Mouse (Mus musculus) lung, embryonic 15.5 days (tissue): ENCODE data around the gene Stat5a. TPM values are rescaled to one million over a fixed set of nuclear protein-coding genes. Genes with fewer than 3 reads are reported as not detected.

Source experiments
- ATAC-seq: fragments of 200-750 bp; cut with Nextera tagmentation; 2 replicates; pipeline ENCODE4 v1.8.0; 2017; ENCODE audit warnings: moderate number of reproducible peaks, borderline replicate concordance; ENCODE audit not compliant: low FRiP score, low TSS enrichment; ENCODE audit errors: extremely low read depth
- H3K27ac ChIP-seq: fragments of 300-500 bp; sonication (generic); 2 replicates; pipeline ENCODE4 v1.5.1; 2015; ENCODE audit warnings: moderate library complexity, mild to moderate bottlenecking, inconsistent platforms
- H3K27me3 ChIP-seq: fragments of 300-500 bp; sonication (generic); 2 replicates; pipeline ENCODE4 v1.6.1; 2015; ENCODE audit warnings: inconsistent platforms
- H3K36me3 ChIP-seq: fragments of 300-500 bp; sonication (generic); 2 replicates; pipeline ENCODE4 v1.6.1; 2015; ENCODE audit warnings: inconsistent platforms
- H3K4me1 ChIP-seq: fragments of 300-500 bp; sonication (generic); 2 replicates; pipeline ENCODE4 v1.6.1; 2015; ENCODE audit warnings: inconsistent platforms
- H3K4me2 ChIP-seq: fragments of 300-500 bp; sonication (generic); 2 replicates; pipeline ENCODE4 v1.6.1; 2015; ENCODE audit warnings: inconsistent platforms, mild to moderate bottlenecking, moderate library complexity
- H3K4me3 ChIP-seq: fragments of 300-500 bp; sonication (generic); 2 replicates; pipeline ENCODE4 v1.5.1; 2015; ENCODE audit warnings: mild to moderate bottlenecking, inconsistent platforms
- H3K9ac ChIP-seq: fragments of 300-500 bp; sonication (generic); 2 replicates; pipeline ENCODE4 v1.6.1; 2015; ENCODE audit warnings: inconsistent platforms
- H3K9me3 ChIP-seq: fragments of 300-500 bp; sonication (generic); 2 replicates; pipeline ENCODE4 v1.6.1; 2016; ENCODE audit warnings: inconsistent platforms
- WGBS: fragments of 180-500 bp; shearing (Covaris S2); methylation state at CpG from one replicate; pipeline ENCODE4 v1.1.7; 2015; 5-methylcytosine and 5-hydroxymethylcytosine counted together
- polyA plus RNA-seq: library from polyadenylated mRNA; unstranded; fragments of >200 nt; fragmentation: Nextera tagmentation; extraction: Ambion mirVana; gene quantifications from 2 replicates; pipeline ENCODE4 v1.2.1, GENCODE M21; 2015

The Stat5a gene
- polyA plus RNA-seq, 1 experiment from 2014 or later: 9.5 TPM

DNA sequence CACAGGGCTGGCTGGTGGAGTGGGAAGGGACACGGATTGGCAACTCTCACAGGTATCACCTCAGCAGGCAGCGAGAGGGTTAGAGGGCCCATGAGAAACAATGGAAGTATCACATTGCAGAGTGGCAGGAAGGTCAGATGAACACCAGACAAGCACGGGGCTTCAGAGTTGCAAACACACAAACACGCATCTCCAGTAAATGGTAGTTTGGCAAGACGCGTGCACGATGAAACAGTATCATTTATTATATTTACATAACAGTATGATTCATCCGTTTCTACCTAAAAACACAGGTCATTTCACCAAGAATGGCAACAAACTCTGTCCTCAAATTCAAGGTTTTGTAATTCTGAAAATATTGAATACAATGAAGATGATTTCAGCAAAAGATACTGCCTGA, 19.6 kb upstream of the Stat5a start:
- H3K4me1 ChIP-seq: peaks cover 11% of the 10 kb centered on the region
- H3K27me3 ChIP-seq: no peaks in the 10 kb centered on the region
- no peaks in the 10 kb centered on the region for H3K36me3 ChIP-seq
- 57% methylated on average over 8 of the region's 8 CpGs for WGBS
- no peak for ATAC-seq
- H3K4me2 ChIP-seq: no peak overlapping the region
- 0 out of 2 replicates have a peak, but pooled peaks cover 3% of the 10 kb centered on the region for H3K9me3 ChIP-seq
- no peak overlapping the region for H3K4me3 ChIP-seq
- H3K27ac ChIP-seq: no peak overlapping the region
- H3K9ac ChIP-seq: no peak overlapping the region

DNA sequence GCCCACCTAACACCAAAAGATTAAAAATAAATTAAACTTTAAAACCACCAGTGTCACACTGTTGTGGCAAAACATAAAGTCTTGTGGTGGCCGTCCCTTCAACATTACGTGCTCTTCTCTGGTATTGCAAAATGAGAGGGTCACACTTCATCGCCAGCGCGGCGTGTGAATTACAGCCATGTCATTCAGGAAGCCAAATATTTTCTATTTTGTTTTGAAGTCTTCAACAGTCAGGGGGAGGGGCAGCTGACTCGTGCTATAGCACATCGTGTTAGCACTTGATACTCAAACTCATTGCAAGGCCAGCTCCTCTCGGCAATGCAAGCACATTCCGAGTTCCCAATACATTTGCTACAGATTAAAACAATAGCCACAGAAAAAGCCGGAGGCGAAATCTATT, 18.3 kb upstream of the Stat5a start:
- ATAC-seq: peak; percentile 57; the same call in 1 of the 2 replicates

DNA sequence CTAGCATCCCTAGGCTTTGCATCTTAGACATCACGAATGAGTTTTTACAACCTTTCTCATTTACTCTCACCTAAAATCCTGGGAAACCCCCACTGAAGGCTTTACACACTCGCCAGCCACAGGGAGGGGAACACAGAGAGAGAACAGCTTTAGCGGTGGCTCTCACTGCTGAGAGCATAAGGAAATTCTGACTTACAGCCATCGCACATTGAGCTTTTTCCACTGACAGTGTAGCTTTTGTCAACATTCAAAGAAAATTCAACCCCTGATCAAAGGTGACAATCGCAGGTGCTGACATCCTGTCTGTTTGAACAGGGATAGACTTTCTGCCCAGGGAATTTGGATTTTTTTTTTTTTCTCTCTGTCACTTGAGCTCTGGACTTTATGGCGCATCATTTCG, 17.1 kb upstream of the Stat5a start:
- peaks cover 11% of the 10 kb centered on the region for H3K4me1 ChIP-seq
- no peaks in the 10 kb centered on the region for H3K27me3 ChIP-seq
- H3K4me2 ChIP-seq: no peak overlapping the region
- no peak overlapping the region for H3K4me3 ChIP-seq
- 76% methylated on average over 7 of the region's 7 CpGs for WGBS
- H3K36me3 ChIP-seq: no peaks in the 10 kb centered on the region
- H3K27ac ChIP-seq: no peak overlapping the region
- H3K9ac ChIP-seq: no peak overlapping the region
- H3K9me3 ChIP-seq: 0 out of 2 replicates have a peak, but pooled peaks cover 3% of the 10 kb centered on the region
- no peak for ATAC-seq

More for the DNA sequence above, 18.3 kb upstream of the Stat5a start:
- no peaks in the 10 kb centered on the region for H3K36me3 ChIP-seq
- H3K4me3 ChIP-seq: no peak overlapping the region
- 0 out of 2 replicates have a peak, but pooled peaks cover 3% of the 10 kb centered on the region for H3K9me3 ChIP-seq
- H3K4me1 ChIP-seq: peaks cover 11% of the 10 kb centered on the region
- no peak overlapping the region for H3K27ac ChIP-seq
- 54% methylated on average over 12 of the region's 12 CpGs for WGBS
- peak overlapping the region; percentile 10; the same call in 1 of the 2 replicates for H3K4me2 ChIP-seq
- H3K9ac ChIP-seq: no peak overlapping the region
- no peaks in the 10 kb centered on the region for H3K27me3 ChIP-seq

DNA sequence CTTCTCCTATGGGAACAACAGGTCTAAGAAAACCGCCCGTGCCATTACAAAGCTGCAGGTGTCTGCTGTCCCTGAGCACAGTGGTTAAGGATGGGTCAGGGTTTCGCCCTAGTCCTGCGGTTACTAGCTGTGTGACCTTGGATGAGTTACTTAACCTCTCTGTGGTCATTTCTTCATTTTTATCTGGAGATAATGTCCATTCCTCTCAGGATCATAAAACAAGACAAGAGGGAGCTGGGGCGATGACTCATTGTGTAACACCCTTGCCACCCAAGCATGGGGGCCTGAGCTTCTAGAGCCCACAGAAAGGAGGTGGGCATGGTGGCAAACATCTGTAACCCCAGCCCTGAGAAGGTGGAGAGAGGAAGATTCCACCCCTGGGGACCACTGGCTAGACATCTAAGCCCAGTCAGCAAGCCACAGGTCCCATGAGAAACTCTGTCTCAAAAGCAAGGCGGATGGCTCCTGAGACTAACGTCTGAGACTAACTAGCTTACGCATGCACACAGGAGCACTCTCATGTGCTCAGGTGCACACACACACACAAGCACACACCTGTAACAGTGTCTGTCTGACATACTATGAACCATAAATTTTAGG, 16.0 kb upstream of the Stat5a start:
- H3K4me1 ChIP-seq: peaks cover 13% of the 10 kb centered on the region
- H3K9me3 ChIP-seq: no peaks in the 10 kb centered on the region
- no peaks in the 10 kb centered on the region for H3K36me3 ChIP-seq
- no peak overlapping the region for H3K4me2 ChIP-seq
- H3K4me3 ChIP-seq: no peak overlapping the region
- H3K27me3 ChIP-seq: no peaks in the 10 kb centered on the region
- no peak overlapping the region for H3K9ac ChIP-seq
- WGBS: 94% methylated on average over 8 of the region's 8 CpGs
- no peak for ATAC-seq
- H3K27ac ChIP-seq: no peak overlapping the region

DNA sequence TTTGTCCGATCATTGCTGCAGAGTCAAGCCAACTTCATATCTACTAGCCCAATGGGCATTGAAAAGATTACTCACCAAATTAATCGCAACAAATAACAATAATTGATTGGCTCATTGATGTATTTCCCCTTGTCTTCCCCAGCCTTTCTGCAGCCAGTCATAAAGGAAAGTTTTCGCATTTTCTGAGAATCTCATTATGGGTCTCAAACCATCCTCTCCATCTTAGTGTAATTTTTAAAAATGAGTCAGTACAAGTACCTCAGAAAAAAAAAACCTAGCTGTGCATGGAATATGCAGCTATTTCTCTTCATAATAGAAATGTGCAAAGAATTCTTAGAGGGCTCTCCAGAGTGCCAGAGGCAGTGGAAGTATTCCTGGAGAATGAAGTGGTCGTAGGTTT, 15.0 kb upstream of the Stat5a start:
- Histone ChIP-seq H3K9me3 (no peaks in the 10 kb centered on the region), H3K4me1 (peaks cover 22% of the 10 kb centered on the region), H3K4me3 (no peak overlapping the region), H3K27me3 (no peaks in the 10 kb centered on the region), H3K36me3 (no peaks in the 10 kb centered on the region), H3K4me2 (no peak overlapping the region), H3K27ac (no peak overlapping the region), H3K9ac (no peak overlapping the region)
- 83% methylated on average over 4 of the region's 4 CpGs for WGBS
- ATAC-seq: no peak

DNA sequence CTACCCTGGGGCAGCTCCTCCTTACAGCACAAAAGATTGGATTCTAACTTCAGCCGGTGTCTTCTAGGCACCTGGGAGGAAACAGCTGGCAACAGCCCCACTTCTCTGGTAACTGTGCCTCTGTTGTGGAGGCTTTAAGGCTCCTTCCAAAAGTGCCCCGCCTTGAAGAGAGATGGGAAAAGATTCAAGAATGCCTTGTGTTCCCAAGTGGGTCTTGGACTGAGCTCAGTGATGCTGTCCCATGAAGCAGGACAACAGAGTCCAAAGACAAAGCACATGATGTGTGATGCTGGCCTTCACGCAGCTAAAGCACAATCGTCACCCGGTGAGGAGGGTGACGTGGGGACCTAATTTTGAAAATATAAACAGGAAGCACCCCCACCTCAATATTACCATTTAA, 13.4 kb upstream of the Stat5a start:
- Histone ChIP-seq H3K36me3 (no peaks in the 10 kb centered on the region), H3K4me1 (peaks cover 25% of the 10 kb centered on the region), H3K9ac (no peak overlapping the region), H3K9me3 (no peaks in the 10 kb centered on the region), H3K4me3 (no peak overlapping the region), H3K27me3 (no peaks in the 10 kb centered on the region), H3K4me2 (no peak overlapping the region), H3K27ac (no peak overlapping the region)
- ATAC-seq: no peak
- WGBS: 70% methylated on average over 6 of the region's 6 CpGs

DNA sequence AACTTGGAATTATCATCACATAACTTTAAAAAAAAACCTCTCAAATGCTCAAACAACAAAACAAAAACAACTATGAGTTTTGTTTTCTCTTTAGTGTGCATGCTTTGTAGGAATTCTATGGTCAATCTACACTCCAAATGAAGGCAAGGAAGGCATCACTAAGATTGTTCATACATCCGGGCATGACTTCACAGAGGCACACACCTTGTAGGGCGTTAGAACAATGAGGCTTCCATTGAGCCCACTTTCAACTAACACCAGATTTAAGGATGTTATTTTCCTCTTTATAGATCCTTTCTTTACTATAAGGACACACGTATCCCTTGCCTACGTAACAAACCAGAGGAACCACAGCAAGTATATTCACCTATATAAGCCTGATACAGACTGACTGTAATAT, 11.6 kb upstream of the Stat5a start:
- no peak overlapping the region for H3K27ac ChIP-seq
- H3K4me1 ChIP-seq: peaks cover 24% of the 10 kb centered on the region
- H3K36me3 ChIP-seq: no peaks in the 10 kb centered on the region
- 90% methylated on average over 4 of the region's 4 CpGs for WGBS
- H3K4me3 ChIP-seq: no peak overlapping the region
- ATAC-seq: no peak
- H3K9me3 ChIP-seq: no peaks in the 10 kb centered on the region
- no peak overlapping the region for H3K9ac ChIP-seq
- H3K27me3 ChIP-seq: 0 out of 2 replicates have a peak, but pooled peaks cover 1% of the 10 kb centered on the region
- 0 out of 2 replicates have a peak overlapping the region, but pooled peaks have one; percentile 87 for H3K4me2 ChIP-seq

DNA sequence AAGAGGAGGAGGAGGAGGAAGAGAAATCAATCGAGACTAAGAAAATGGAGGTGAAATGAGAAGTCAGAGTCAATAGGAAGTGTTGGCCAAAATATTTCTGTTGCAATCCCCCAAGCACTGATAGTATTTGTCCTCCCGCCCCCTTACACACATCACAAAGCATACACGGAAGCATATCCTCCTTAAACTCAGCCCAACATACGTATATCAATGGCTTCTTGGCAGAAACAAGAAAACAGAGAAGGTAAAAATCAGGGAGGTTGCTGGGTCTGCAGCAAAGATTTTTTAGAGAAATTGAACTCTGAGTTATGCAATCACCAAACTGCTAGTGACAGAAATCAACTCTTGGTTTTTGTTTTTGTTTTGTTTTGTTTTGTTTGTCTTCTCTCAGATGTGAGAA, 11.1 kb upstream of the Stat5a start:
- Histone ChIP-seq H3K9ac (no peak overlapping the region), H3K4me1 (peaks cover 24% of the 10 kb centered on the region), H3K36me3 (no peaks in the 10 kb centered on the region), H3K4me2 (peak overlapping the region; percentile 87; the same call in 1 of the 2 replicates), H3K9me3 (no peaks in the 10 kb centered on the region), H3K4me3 (no peak overlapping the region), H3K27me3 (peaks cover 6% of the 10 kb centered on the region; the same call in 1 of the 2 replicates), H3K27ac (no peak overlapping the region)
- WGBS: 39% methylated on average over 4 of the region's 4 CpGs
- ATAC-seq: no peak

DNA sequence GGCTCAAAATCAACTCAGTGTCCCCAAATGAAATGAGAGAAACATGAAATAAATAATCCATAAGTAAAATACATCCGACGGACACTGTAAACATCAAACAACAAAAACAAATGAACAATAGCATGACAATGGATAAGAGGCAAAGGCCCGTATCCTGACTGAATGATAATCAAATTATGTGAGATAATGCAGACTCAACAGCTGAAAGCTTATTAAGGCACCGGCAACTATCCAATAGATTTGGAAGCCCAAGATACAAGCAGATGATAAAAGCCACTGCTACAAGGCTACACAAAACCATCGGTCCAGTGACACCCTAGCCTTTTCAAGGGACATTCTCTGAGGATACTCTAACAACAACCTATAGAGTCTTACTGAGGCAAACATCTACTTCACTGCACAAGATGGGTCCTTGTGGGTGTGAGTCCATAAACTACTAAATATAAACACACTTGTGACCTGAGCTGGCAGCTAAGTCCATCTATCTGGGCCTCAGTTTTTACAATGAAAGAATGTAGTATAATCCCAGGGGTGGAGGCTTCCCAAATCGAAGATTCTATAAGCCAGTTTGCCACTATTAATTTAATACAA, 10.3 kb upstream of the Stat5a start:
- Histone ChIP-seq H3K27ac (0 out of 2 replicates have a peak overlapping the region, but pooled peaks have one; percentile 25), H3K4me3 (peak overlapping the region; percentile 89), H3K36me3 (no peaks in the 10 kb centered on the region), H3K9ac (0 out of 2 replicates have a peak overlapping the region, but pooled peaks have one; percentile 92), H3K9me3 (no peaks in the 10 kb centered on the region), H3K4me2 (peak overlapping the region; percentile 87), H3K27me3 (peaks cover 12% of the 10 kb centered on the region; the same call in 1 of the 2 replicates), H3K4me1 (peaks cover 24% of the 10 kb centered on the region)
- WGBS: 40% methylated on average over 6 of the region's 6 CpGs
- no peak for ATAC-seq

DNA sequence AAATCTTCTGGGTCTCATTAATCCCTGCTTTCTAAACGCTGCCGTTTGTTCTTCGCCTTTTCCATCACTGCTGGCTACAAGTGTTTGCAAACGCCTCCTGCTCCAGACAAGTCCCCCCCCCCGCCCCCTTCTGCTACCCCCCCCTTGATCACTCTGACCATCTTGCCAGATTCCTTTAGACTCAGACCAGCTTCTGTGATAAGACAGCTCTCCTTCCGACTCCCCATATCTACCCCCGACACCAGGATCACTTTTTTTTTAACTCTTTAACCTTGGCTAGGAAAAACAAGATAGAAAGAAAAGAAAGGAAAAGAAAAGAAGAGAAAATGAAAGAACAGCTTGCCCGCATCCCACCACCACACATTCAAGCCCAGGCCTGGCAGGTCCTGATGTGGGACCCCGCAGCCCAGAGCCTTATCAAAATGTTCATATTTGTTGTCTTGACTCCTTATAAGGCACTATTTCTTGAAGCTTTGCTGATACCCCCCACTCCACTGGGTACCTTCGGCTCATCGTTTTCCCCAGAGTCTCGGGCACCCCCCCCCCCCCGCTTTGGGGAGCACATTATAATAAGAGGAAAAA, 9.6 kb upstream of the Stat5a start:
- Histone ChIP-seq H3K4me2 (peak overlapping the region; percentile 87), H3K27ac (peak overlapping the region; percentile 80), H3K36me3 (no peaks in the 10 kb centered on the region), H3K9me3 (no peaks in the 10 kb centered on the region), H3K4me1 (peaks cover 24% of the 10 kb centered on the region), H3K9ac (peak overlapping the region; percentile 92), H3K4me3 (peak overlapping the region; percentile 89), H3K27me3 (peaks cover 18% of the 10 kb centered on the region; the same call in 1 of the 2 replicates)
- no peak for ATAC-seq
- 1% methylated on average over 13 of the region's 13 CpGs for WGBS

DNA sequence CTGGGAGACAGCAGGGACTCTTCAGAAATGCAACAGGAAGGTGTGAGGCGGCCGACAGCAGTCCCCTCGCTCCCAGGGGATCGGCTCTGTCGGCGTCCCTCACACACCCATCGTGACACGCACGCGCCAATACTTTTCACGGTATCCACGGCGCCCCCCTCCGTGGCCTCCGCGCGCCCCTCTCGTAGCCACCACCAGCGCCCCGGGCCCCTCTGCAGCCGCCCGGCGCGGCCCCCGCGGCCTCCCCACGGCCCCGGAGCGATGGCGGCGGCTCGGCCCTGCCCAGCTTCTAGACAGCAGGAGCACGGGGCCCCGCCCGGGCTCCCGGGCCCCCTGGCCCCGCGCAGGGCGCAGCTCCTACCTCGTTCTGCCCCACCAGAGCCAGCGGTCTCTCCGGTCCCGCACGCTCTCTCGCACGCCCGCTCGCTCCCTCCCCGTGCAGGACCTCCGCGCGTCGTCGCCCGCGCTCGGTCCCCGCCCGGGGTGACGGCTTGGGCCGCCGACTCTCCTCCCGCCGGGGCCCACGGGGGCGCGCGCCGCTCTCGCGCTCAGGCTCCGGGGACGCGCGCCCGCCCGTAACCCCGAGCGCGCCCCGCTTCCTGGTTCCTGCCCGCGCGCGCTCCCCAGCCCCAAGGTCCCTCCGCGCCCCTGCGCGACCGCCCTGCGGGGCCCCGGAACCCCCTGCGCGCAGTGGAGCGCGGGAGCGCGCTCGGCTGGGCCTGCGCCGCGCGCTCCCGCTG, 8.9 kb upstream of the Stat5a start, which contains the start of gene Stat5b:
Stat5b (minus strand) TSS at position 687 of the 740 bp plus-strand sequence.
- WGBS: under 1% methylated on average over 91 of the region's 104 CpGs
- Histone ChIP-seq H3K27ac (peak within 1 kb of the TSS; percentile 80), H3K9me3 (no peaks in the 10 kb centered on the region), H3K27me3 (peaks cover 23% of the 10 kb centered on the region; the same call in 1 of the 2 replicates), H3K9ac (peak within 1 kb of the TSS; percentile 92), H3K4me1 (peaks cover 24% of the 10 kb centered on the region), H3K4me3 (peak within 1 kb of the TSS; percentile 89), H3K4me2 (peak within 1 kb of the TSS; percentile 87), H3K36me3 (no peaks in the 10 kb centered on the region)
- ATAC-seq: peak; percentile 75
